Mouse (Mus musculus): ENCODE measurements at regions not wholly inside any gene's neighbourhood (a gene's known extent, or its start where the extent isn't known, plus 50 kb on each side); places are given as distances from the start of the nearest gene placed in this dataset.
A peak's percentile ranks its signal among the peaks of the same experiment; 100 is the strongest.

GRCm38 (mm10) chr7:135939341-135939740, 223.2 kb upstream of the Mki67 start:
- Histone ChIP-seq H3K27ac (replicated peaks; ENCODE audit: insufficient read depth, low read depth, low read length) (no peak overlapping the region), H3K9ac (ENCODE audit: low read depth, low read length) (no peak overlapping the region), H3K27me3 (ENCODE audit: control insufficient read depth, insufficient read depth, low read length) (peaks cover 3% of the 10 kb centered on the region; the same call in 1 of the 2 replicates), H3K36me3 (ENCODE audit: control insufficient read depth, insufficient read depth, low read length) (no peaks in the 10 kb centered on the region), H3K4me3 (ENCODE audit: insufficient read depth, low read depth, low read length) (no peak overlapping the region), H3K4me1 (ENCODE audit: control insufficient read depth, insufficient read depth, low read length) (no peaks in the 10 kb centered on the region), H3K79me2 (ENCODE audit: control insufficient read depth, insufficient read depth, low read length) (no peaks in the 10 kb centered on the region)
- DNase-seq (ENCODE audit: extremely low read depth, low read depth, low spot score) = no peak
- TF ChIP-seq POLR2A (IDR thresholded peaks at IDR 0.05; ENCODE audit: extremely low read depth, insufficient read depth, low read length) = no peak
- 86% methylated on average over 5 of the region's 5 CpGs for WGBS

- peak; percentile 9 for DNase-seq (ENCODE audit: extremely low read depth, low read depth, low spot score)
- TF ChIP-seq CTCF (IDR thresholded peaks at IDR 0.05; ENCODE audit: low read depth, low read length) (no peak), POLR2A (IDR thresholded peaks at IDR 0.05; ENCODE audit: extremely low read depth, insufficient read depth, low read length) (no peak)
- no peak overlapping the region for H3K27ac ChIP-seq (replicated peaks; ENCODE audit: insufficient read depth, low read depth, low read length)
- H3K4me3 ChIP-seq (ENCODE audit: insufficient read depth, low read depth, low read length) = no peak overlapping the region
- peaks cover 3% of the 10 kb centered on the region; the same call in 1 of the 2 replicates for H3K27me3 ChIP-seq (ENCODE audit: control insufficient read depth, insufficient read depth, low read length)
- no peaks in the 10 kb centered on the region for H3K79me2 ChIP-seq (ENCODE audit: control insufficient read depth, insufficient read depth, low read length)
- H3K36me3 ChIP-seq (ENCODE audit: control insufficient read depth, insufficient read depth, low read length) = no peaks in the 10 kb centered on the region
- no peak overlapping the region for H3K9ac ChIP-seq (ENCODE audit: low read depth, low read length)
- no peaks in the 10 kb centered on the region for H3K4me1 ChIP-seq (ENCODE audit: control insufficient read depth, insufficient read depth, low read length)
- WGBS = 74% methylated on average over 2 of the region's 2 CpGs
Observed at GRCm38 (mm10) chr7:135942826-135943225, 226.7 kb upstream of the Mki67 start.

GRCm38 (mm10) chr7:135946071-135946646, 230.0 kb upstream of the Mki67 start:
- no peak for DNase-seq (ENCODE audit: extremely low read depth, low read depth, low spot score)

GRCm38 (mm10) chr7:135961026-135961425, 244.9 kb upstream of the Mki67 start:
- TF ChIP-seq POLR2A (IDR thresholded peaks at IDR 0.05; ENCODE audit: extremely low read depth, insufficient read depth, low read length) = no peak
- TF ChIP-seq CTCF (IDR thresholded peaks at IDR 0.05; ENCODE audit: low read depth, low read length) = no peak
- no peak overlapping the region for H3K27ac ChIP-seq (replicated peaks; ENCODE audit: insufficient read depth, low read depth, low read length)
- DNase-seq (ENCODE audit: extremely low read depth, low read depth, low spot score) = no peak
- no peaks in the 10 kb centered on the region for H3K36me3 ChIP-seq (ENCODE audit: control insufficient read depth, insufficient read depth, low read length)
- no peak overlapping the region for H3K9ac ChIP-seq (ENCODE audit: low read depth, low read length)
- H3K4me3 ChIP-seq (ENCODE audit: insufficient read depth, low read depth, low read length) = no peak overlapping the region
- H3K79me2 ChIP-seq (ENCODE audit: control insufficient read depth, insufficient read depth, low read length) = no peaks in the 10 kb centered on the region
- H3K27me3 ChIP-seq (ENCODE audit: control insufficient read depth, insufficient read depth, low read length) = no peaks in the 10 kb centered on the region
- 93% methylated on average over 8 of the region's 8 CpGs for WGBS
- H3K4me1 ChIP-seq (ENCODE audit: control insufficient read depth, insufficient read depth, low read length) = no peaks in the 10 kb centered on the region

More at GRCm38 (mm10) chr7:135946071-135946646, 230.0 kb upstream of the Mki67 start:
- Histone ChIP-seq H3K4me1 (ENCODE audit: control insufficient read depth, insufficient read depth, low read length) (no peaks in the 10 kb centered on the region), H3K79me2 (ENCODE audit: control insufficient read depth, insufficient read depth, low read length) (no peaks in the 10 kb centered on the region), H3K9ac (ENCODE audit: low read depth, low read length) (no peak overlapping the region), H3K4me3 (ENCODE audit: insufficient read depth, low read depth, low read length) (no peak overlapping the region), H3K27ac (replicated peaks; ENCODE audit: insufficient read depth, low read depth, low read length) (no peak overlapping the region), H3K27me3 (ENCODE audit: control insufficient read depth, insufficient read depth, low read length) (peaks cover 3% of the 10 kb centered on the region; the same call in 1 of the 2 replicates), H3K36me3 (ENCODE audit: control insufficient read depth, insufficient read depth, low read length) (no peaks in the 10 kb centered on the region)
- WGBS = 86% methylated on average over 5 of the region's 5 CpGs
- TF ChIP-seq CTCF (IDR thresholded peaks at IDR 0.05; ENCODE audit: low read depth, low read length) = no peak
- no peak for TF ChIP-seq POLR2A (IDR thresholded peaks at IDR 0.05; ENCODE audit: extremely low read depth, insufficient read depth, low read length)

GRCm38 (mm10) chr7:135965528-135965927, 249.4 kb upstream of the Mki67 start:
- DNase-seq (ENCODE audit: extremely low read depth, low read depth, low spot score) = no peak
- no peak for TF ChIP-seq POLR2A (IDR thresholded peaks at IDR 0.05; ENCODE audit: extremely low read depth, insufficient read depth, low read length)
- no peaks in the 10 kb centered on the region for H3K27me3 ChIP-seq (ENCODE audit: control insufficient read depth, insufficient read depth, low read length)
- no peak overlapping the region for H3K27ac ChIP-seq (replicated peaks; ENCODE audit: insufficient read depth, low read depth, low read length)
- H3K4me1 ChIP-seq (ENCODE audit: control insufficient read depth, insufficient read depth, low read length) = no peaks in the 10 kb centered on the region
- H3K36me3 ChIP-seq (ENCODE audit: control insufficient read depth, insufficient read depth, low read length) = no peaks in the 10 kb centered on the region
- H3K79me2 ChIP-seq (ENCODE audit: control insufficient read depth, insufficient read depth, low read length) = no peaks in the 10 kb centered on the region
- WGBS = 63% methylated on average over 6 of the region's 6 CpGs
- no peak overlapping the region for H3K9ac ChIP-seq (ENCODE audit: low read depth, low read length)
- H3K4me3 ChIP-seq (ENCODE audit: insufficient read depth, low read depth, low read length) = no peak overlapping the region

- Histone ChIP-seq H3K9ac (ENCODE audit: low read depth, low read length) (no peak overlapping the region), H3K27me3 (ENCODE audit: control insufficient read depth, insufficient read depth, low read length) (no peaks in the 10 kb centered on the region), H3K4me1 (ENCODE audit: control insufficient read depth, insufficient read depth, low read length) (no peaks in the 10 kb centered on the region), H3K4me3 (ENCODE audit: insufficient read depth, low read depth, low read length) (no peak overlapping the region), H3K27ac (replicated peaks; ENCODE audit: insufficient read depth, low read depth, low read length) (no peak overlapping the region), H3K36me3 (ENCODE audit: control insufficient read depth, insufficient read depth, low read length) (no peaks in the 10 kb centered on the region), H3K79me2 (ENCODE audit: control insufficient read depth, insufficient read depth, low read length) (no peaks in the 10 kb centered on the region)
- TF ChIP-seq POLR2A (IDR thresholded peaks at IDR 0.05; ENCODE audit: extremely low read depth, insufficient read depth, low read length) (no peak), CTCF (IDR thresholded peaks at IDR 0.05; ENCODE audit: low read depth, low read length) (no peak)
- 62% methylated on average over 4 of the region's 4 CpGs for WGBS
- DNase-seq (ENCODE audit: extremely low read depth, low read depth, low spot score) = no peak
Observed at GRCm38 (mm10) chr7:135966231-135966630, 250.1 kb upstream of the Mki67 start.
